Mouse (Mus musculus): ENCODE measurements around the gene Miga2. TPM values are rescaled to one million over a fixed set of nuclear protein-coding genes. Genes with fewer than 3 reads are reported as not detected.
A peak's percentile ranks its signal among the peaks of the same experiment; 100 is the strongest.
"Not testable (repeated sequence)": the region's sequence is repeated elsewhere in the genome, so short reads cannot be mapped to it uniquely, and the experiment has no call there.

Miga2 gene
- polyA plus RNA-seq, 1 experiment from 2014 or later = 23.9 TPM

GRCm38 (mm10) chr2:30415936-30416648, 52.1 kb downstream of the Miga2 start, which contains the start of gene Ptpa:
Gene Ptpa (plus strand): TSS chr2:30416039.
- Histone ChIP-seq H3K9me3 (no peaks in the 10 kb centered on the region), H3K27me3 (no peaks in the 10 kb centered on the region), H3K4me2 (peak within 1 kb of the TSS; percentile 68), H3K9ac (peak within 1 kb of the TSS; percentile 95), H3K36me3 (no peaks in the 10 kb centered on the region), H3K4me1 (peaks cover 44% of the 10 kb centered on the region), H3K27ac (peak within 1 kb of the TSS; percentile 98), H3K4me3 (peak within 1 kb of the TSS; percentile 90)
- peak; percentile 89 for ATAC-seq (ENCODE audit: insufficient number of reproducible peaks, insufficient read depth, low FRiP score, low TSS enrichment, low read depth)
- under 1% methylated on average over 67 of the region's 67 CpGs for WGBS

GRCm38 (mm10) chr2:30416649-30416965, 52.6 kb downstream of the Miga2 start:
- peak overlapping the region; percentile 90 for H3K4me3 ChIP-seq
- H3K27ac ChIP-seq = peak overlapping the region; percentile 98
- peak overlapping the region; percentile 68 for H3K4me2 ChIP-seq
- ATAC-seq (ENCODE audit: insufficient number of reproducible peaks, insufficient read depth, low FRiP score, low TSS enrichment, low read depth) = no peak
- no peaks in the 10 kb centered on the region for H3K9me3 ChIP-seq
- no peaks in the 10 kb centered on the region for H3K36me3 ChIP-seq
- H3K9ac ChIP-seq = peak overlapping the region; percentile 95
- WGBS = under 1% methylated on average over 7 of the region's 7 CpGs
- no peaks in the 10 kb centered on the region for H3K27me3 ChIP-seq
- H3K4me1 ChIP-seq = peaks cover 48% of the 10 kb centered on the region

- H3K27me3 ChIP-seq; H3K27ac ChIP-seq; H3K36me3 ChIP-seq; H3K9ac ChIP-seq; ATAC-seq (ENCODE audit: insufficient number of reproducible peaks, insufficient read depth, low FRiP score, low TSS enrichment, low read depth); H3K9me3 ChIP-seq: not testable (repeated sequence)
- WGBS = 78% methylated on average over 6 of the region's 6 CpGs
- peak overlapping the region; percentile 68 for H3K4me2 ChIP-seq
- peak overlapping the region; percentile 90 for H3K4me3 ChIP-seq
- peaks cover 48% of the 10 kb centered on the region for H3K4me1 ChIP-seq
Observed at GRCm38 (mm10) chr2:30417154-30417553, 53.1 kb downstream of the Miga2 start.

- no peaks in the 10 kb centered on the region for H3K36me3 ChIP-seq
- no peak for ATAC-seq (ENCODE audit: insufficient number of reproducible peaks, insufficient read depth, low FRiP score, low TSS enrichment, low read depth)
- no peaks in the 10 kb centered on the region for H3K9me3 ChIP-seq
- peaks cover 48% of the 10 kb centered on the region for H3K4me1 ChIP-seq
- peak overlapping the region; percentile 68 for H3K4me2 ChIP-seq
- H3K27me3 ChIP-seq = no peaks in the 10 kb centered on the region
- H3K4me3 ChIP-seq = peak overlapping the region; percentile 90; the same call in 1 of the 2 replicates
- H3K27ac ChIP-seq = peak overlapping the region; percentile 88; the same call in 1 of the 2 replicates
- 78% methylated on average over 5 of the region's 5 CpGs for WGBS
- H3K9ac ChIP-seq = 0 out of 2 replicates have a peak overlapping the region, but pooled peaks have one; percentile 67
Observed at GRCm38 (mm10) chr2:30417595-30418165, 53.6 kb downstream of the Miga2 start.

- peaks cover 48% of the 10 kb centered on the region for H3K4me1 ChIP-seq
- H3K27me3 ChIP-seq = no peaks in the 10 kb centered on the region
- H3K36me3 ChIP-seq = no peaks in the 10 kb centered on the region
- peak overlapping the region; percentile 67 for H3K9ac ChIP-seq
- H3K9me3 ChIP-seq = no peaks in the 10 kb centered on the region
- H3K4me2 ChIP-seq = peak overlapping the region; percentile 68
- no peak for ATAC-seq (ENCODE audit: insufficient number of reproducible peaks, insufficient read depth, low FRiP score, low TSS enrichment, low read depth)
- H3K4me3 ChIP-seq = peak overlapping the region; percentile 90; the same call in 1 of the 2 replicates
- H3K27ac ChIP-seq = peak overlapping the region; percentile 88
- 62% methylated on average over 6 of the region's 6 CpGs for WGBS
Observed at GRCm38 (mm10) chr2:30418259-30418658, 54.2 kb downstream of the Miga2 start.

DNA sequence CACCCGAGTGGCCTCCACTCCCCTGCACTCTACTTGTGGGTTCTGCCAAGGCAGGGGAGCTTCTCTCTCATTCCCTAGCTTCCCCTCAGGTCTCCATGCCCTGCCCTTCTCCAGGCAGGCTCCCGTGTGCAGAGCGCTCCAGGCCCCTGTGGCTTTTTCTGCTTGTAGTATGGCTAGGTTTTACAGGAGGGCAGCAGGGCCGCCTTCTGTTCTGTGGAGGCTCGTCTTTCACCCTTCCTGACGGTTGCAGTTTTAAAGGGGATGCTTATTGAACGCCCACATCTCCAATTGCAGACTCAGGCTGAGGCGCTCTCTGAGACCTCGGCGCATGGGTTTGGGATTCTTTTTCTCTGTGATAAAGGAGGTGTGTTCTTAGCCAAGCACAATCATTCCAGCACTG, 55.1 kb downstream of the Miga2 start:
- Histone ChIP-seq H3K9ac (peak overlapping the region; percentile 67), H3K36me3 (no peaks in the 10 kb centered on the region), H3K4me2 (peak overlapping the region; percentile 68), H3K27me3 (no peaks in the 10 kb centered on the region), H3K4me3 (peak overlapping the region; percentile 14; the same call in 1 of the 2 replicates), H3K27ac (peak overlapping the region; percentile 88), H3K4me1 (peaks cover 41% of the 10 kb centered on the region), H3K9me3 (no peaks in the 10 kb centered on the region)
- ATAC-seq (ENCODE audit: insufficient number of reproducible peaks, insufficient read depth, low FRiP score, low TSS enrichment, low read depth) = no peak
- WGBS = 9% methylated on average over 10 of the region's 10 CpGs

GRCm38 (mm10) chr2:30421432-30421831, 57.4 kb downstream of the Miga2 start:
- Histone ChIP-seq H3K27ac (no peak overlapping the region), H3K9me3 (no peaks in the 10 kb centered on the region), H3K36me3 (peaks cover 4% of the 10 kb centered on the region), H3K4me1 (peaks cover 32% of the 10 kb centered on the region), H3K9ac (no peak overlapping the region), H3K4me3 (no peak overlapping the region), H3K27me3 (no peaks in the 10 kb centered on the region), H3K4me2 (no peak overlapping the region)
- WGBS = 66% methylated on average over 4 of the region's 4 CpGs
- no peak for ATAC-seq (ENCODE audit: insufficient number of reproducible peaks, insufficient read depth, low FRiP score, low TSS enrichment, low read depth)

DNA sequence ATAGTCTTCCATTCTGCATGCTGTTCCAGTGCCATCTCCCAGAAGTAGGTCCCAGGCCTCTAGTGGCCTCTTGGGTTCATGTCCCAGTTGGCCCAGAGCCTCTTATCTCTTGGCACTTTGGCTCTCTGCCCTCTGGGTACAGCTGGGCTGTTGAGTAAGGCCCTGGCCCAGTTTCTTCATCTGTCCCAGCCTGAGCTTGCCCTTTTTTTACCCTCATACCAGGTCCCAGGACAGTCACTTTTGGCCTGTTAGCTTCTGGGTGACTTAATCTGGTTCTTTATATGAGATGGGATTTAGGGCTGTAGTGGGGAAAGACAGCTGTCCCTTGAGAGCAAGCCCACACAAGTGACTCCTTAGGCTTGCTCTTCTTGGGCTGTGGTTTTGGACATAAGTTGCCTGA, 65.1 kb downstream of the Miga2 start:
- Histone ChIP-seq H3K9ac (no peak overlapping the region), H3K4me3 (no peak overlapping the region), H3K4me1 (no peaks in the 10 kb centered on the region), H3K27me3 (no peaks in the 10 kb centered on the region), H3K4me2 (no peak overlapping the region), H3K36me3 (peaks cover 81% of the 10 kb centered on the region), H3K9me3 (no peaks in the 10 kb centered on the region), H3K27ac (no peak overlapping the region)
- no peak for ATAC-seq (ENCODE audit: insufficient number of reproducible peaks, insufficient read depth, low FRiP score, low TSS enrichment, low read depth)

Small RNA genes within 50 kb of the gene (microRNA-seq; reads per million reads assigned to microRNA genes)
- not detected for gene Gm47292

Other genes with a start within 250 kb of the Miga2 start
- 12.7 and 13.5 TPM in 2 replicates for gene Zer1, start 239.6 kb upstream of the Miga2 start, polyA plus RNA-seq (2015; fragmentation: Nextera tagmentation; extraction: Ambion mirVana)
- 11.1 and 13.7 TPM in 2 replicates for gene Tbc1d13, start 230.5 kb upstream of the Miga2 start, polyA plus RNA-seq (2015; fragmentation: Nextera tagmentation; extraction: Ambion mirVana)
- 12.4 and 15.2 TPM in 2 replicates for gene Endog, start 192.7 kb upstream of the Miga2 start, polyA plus RNA-seq (2015; fragmentation: Nextera tagmentation; extraction: Ambion mirVana)
- 80.6 and 81.9 TPM in 2 replicates for gene Spout1, start 185.8 kb upstream of the Miga2 start, polyA plus RNA-seq (2015; fragmentation: Nextera tagmentation; extraction: Ambion mirVana)
- gene Kyat1, start 158.4 kb upstream of the Miga2 start, polyA plus RNA-seq (2015; fragmentation: Nextera tagmentation; extraction: Ambion mirVana) = 9.4 and 10.0 TPM in 2 replicates
- gene Lrrc8a, start 126.5 kb upstream of the Miga2 start, polyA plus RNA-seq (2015; fragmentation: Nextera tagmentation; extraction: Ambion mirVana) = 43.6 and 45.9 TPM in 2 replicates
- gene Gm28035, start 123.7 kb upstream of the Miga2 start, polyA plus RNA-seq (2015; fragmentation: Nextera tagmentation; extraction: Ambion mirVana) = 0.06 and 0.11 TPM in 2 replicates
- gene Phyhd1, start 98.0 kb upstream of the Miga2 start, polyA plus RNA-seq (2015; fragmentation: Nextera tagmentation; extraction: Ambion mirVana) = 3.7 and 4.7 TPM in 2 replicates
- not detected in 2 replicates for gene Gm28038, start 83.2 kb upstream of the Miga2 start, polyA plus RNA-seq (2015; fragmentation: Nextera tagmentation; extraction: Ambion mirVana)
- 29.0 and 30.5 TPM in 2 replicates for gene Dolk, start 77.9 kb upstream of the Miga2 start, polyA plus RNA-seq (2015; fragmentation: Nextera tagmentation; extraction: Ambion mirVana)
- 36.5 and 40.7 TPM in 2 replicates for gene Nup188, start 77.8 kb upstream of the Miga2 start, polyA plus RNA-seq (2015; fragmentation: Nextera tagmentation; extraction: Ambion mirVana)
- 84.8 and 85.8 TPM in 2 replicates for gene Sh3glb2, start 4.9 kb upstream of the Miga2 start, polyA plus RNA-seq (2015; fragmentation: Nextera tagmentation; extraction: Ambion mirVana)
- 31.9 and 34.9 TPM in 2 replicates for gene Dolpp1, start 28.0 kb downstream of the Miga2 start, polyA plus RNA-seq (2015; fragmentation: Nextera tagmentation; extraction: Ambion mirVana)
- 22.5 and 25.0 TPM in 2 replicates for gene Crat, start 51.6 kb downstream of the Miga2 start, polyA plus RNA-seq (2015; fragmentation: Nextera tagmentation; extraction: Ambion mirVana)
- gene Ptpa, start 51.8 kb downstream of the Miga2 start, polyA plus RNA-seq (2015; fragmentation: Nextera tagmentation; extraction: Ambion mirVana) = 150 and 163 TPM in 2 replicates
- gene Ier5l, start 110.0 kb downstream of the Miga2 start, polyA plus RNA-seq (2015; fragmentation: Nextera tagmentation; extraction: Ambion mirVana) = 3.5 and 4.0 TPM in 2 replicates
- gene Cstad, start 230.8 kb downstream of the Miga2 start, polyA plus RNA-seq (2015; fragmentation: Nextera tagmentation; extraction: Ambion mirVana) = 1.9 and 2.0 TPM in 2 replicates